Mouse (Mus musculus): ENCODE data around the gene Clmp.
"Not testable (repeated sequence)": the region's sequence is repeated elsewhere in the genome, so short reads cannot be mapped to it uniquely, and the experiment has no call there.

Gene Clmp

DNA sequence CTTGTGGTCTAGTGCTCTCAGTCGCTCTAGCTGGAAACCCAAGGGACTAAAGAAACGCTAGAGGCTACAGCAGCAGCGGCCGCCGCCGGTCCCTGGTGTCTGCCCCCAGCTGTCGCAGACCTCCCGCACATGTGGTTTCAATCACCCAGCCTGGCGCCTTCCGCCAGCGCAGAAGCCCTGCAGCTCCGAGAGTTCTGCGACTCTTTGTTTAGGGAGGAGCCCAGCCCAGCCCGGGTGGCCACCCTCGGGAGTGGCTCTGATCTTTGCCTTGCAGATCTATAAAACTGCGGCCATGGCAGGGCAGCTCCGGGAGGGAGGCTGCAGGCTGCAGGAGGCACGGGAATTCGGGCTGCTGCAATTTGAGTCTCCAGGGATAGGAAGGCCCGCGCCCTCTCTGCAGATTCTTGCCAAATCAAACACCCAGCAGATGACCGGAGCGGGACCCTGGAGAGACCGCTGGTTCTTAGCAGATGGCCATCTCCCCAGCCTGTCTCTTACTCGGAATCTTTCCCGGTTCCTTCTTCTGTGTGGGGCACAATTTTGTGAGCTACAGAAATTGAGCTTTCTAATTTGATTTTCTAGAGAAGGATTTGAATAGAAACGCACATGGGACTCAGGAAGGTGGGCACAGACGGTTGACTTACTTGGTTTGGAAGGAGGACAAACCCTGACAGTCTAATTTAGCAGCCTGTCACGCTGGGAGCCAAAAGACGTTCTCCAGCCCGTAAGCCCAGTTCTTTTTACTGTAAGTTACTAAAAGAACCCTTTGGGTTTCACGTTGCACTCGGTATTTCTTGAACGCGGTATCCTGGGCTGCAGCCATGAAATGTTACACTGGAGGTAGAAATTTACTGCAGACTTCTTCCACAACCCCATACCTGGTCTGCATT is 45.2 kb downstream of the Clmp start:
- peak; percentile 59 to 83 for DNase-seq (ENCODE audit: inconsistent age in 2 of 2, low spot score in 1 of 2)

DNA sequence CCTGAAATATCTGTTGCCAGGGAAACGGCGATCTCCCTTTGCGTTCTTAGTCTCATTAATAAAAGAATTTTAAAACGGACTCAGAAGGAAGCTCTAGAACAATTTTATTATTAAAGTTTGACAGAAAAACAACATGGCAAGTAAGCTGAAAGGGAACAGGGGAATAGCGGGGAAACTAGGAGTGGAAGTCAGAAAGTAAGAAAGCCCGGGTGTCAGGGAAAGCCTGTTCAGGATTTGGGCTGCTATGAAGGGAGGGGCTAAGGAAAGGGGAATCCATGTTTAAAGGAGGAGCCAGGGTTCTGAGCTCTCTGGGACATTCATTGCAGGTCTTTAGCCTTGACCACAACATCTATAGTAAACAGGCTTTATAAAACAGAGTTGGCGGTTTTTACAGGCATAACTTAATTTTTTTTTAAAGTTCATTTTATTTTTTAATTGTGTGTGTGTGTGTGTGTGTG is 45.9 kb downstream of the Clmp start:
- DNase-seq (ENCODE audit: inconsistent age in 2 of 2, low spot score in 1 of 2): no peak

DNA sequence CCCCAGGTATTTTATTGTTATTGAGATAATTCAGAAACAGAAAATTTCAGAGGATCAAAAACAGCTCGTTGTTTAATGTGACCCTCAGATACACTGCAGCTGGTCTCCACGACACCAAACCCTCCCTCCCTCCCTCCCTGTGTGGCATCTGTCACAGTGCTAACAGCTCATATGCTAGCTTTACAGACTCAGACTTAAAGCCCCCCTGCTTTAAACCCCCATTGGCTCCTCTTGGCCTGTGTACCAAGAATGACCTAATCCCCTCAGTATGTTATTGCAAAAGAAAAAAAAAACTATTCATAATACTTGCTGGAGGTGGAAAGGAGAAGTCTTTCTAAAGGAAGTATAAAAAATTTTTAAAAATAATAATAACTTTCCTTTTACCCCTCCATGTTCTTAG is 46.5 kb downstream of the Clmp start:
- DNase-seq (ENCODE audit: inconsistent age in 2 of 2, low spot score in 1 of 2): no peak

DNA sequence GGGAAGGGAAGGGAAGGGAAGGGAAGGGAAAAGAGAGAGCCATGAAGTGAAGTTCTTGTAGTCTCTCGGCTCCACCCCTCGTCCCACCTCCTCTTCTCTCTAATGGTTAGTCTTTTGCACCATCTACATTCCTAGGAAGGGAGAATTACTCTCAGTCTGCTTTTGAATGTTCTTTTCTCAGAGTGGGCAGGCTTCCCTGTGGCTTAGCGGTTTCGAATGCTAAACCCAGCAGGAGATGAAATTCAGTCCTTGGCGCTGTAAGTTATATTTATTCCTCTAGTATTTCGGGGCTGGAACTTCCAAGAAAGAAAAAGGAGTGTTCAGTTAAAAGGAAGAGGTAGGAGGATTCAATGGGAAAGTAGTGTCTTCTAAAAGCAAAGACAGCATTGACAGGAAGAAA is 51.4 kb downstream of the Clmp start:
- no peak for DNase-seq (ENCODE audit: inconsistent age in 2 of 2, low spot score in 1 of 2)

DNA sequence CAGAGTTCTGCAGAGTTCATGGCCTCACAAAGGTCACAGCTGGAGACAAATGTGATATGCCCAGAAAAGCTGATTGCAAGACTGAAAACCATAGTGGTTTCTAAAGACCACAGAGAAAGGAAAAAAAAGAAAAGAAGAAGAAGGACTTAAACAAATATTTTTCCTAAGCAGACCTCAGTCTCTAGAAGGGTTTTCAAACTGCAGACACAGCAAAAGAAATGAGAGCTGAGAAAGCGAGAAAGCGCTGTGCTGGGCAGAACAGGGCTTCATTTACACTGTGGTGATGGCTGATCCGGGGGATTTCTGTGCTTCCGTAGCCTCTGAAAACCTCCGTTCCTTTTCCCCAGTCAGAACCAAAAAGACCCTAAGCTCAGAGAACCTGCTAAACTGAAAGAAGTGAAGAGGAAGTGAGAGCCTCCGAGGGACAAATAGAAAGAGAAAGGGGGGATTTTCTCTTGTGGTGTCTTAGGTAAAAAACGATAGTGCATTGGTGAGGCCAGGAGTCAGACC is 57.8 kb downstream of the Clmp start:
- DNase-seq (ENCODE audit: inconsistent age in 2 of 2, low spot score in 1 of 2): no peak

DNA sequence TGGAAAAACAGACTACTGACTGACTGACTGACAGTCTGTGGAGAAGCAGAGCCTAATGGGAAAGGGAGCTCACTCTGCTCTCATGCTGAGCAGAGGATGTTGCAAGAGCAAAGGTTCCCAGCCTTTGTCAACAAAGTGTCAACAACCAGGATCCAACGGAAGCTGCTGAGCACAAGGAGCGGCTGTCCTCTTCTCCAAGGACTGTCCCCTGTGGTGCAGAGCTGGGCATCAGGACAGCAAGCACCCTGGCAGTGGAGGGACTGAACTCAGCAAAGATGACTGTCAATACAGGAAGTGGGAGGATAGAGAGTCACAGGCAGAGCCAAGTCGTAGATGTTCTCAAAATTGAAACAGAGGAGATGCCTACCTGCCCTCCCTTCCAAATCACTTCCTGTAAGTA is 58.5 kb downstream of the Clmp start:
- no peak for DNase-seq (ENCODE audit: inconsistent age in 2 of 2, low spot score in 1 of 2)

DNA sequence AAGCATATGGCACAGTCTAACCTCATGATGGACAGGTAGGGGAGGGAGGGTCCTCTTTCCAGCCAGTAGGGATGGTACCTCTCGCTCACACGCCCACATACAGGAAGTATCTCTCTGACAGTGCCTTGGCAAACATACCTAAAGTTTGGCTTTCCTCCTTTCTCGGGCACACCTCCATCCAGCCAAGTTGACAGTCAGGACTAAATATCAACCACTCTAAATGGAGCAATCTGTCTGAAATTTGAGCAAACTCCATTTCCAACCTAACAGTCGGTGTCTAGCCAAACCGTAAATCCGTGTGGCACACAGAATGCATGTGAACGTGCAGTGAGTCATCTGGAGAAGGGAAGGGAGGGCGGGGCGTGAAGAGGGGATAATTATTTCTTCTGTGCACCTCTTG is 61.0 kb downstream of the Clmp start:
- DNase-seq (ENCODE audit: inconsistent age in 2 of 2, low spot score in 1 of 2): no peak

DNA sequence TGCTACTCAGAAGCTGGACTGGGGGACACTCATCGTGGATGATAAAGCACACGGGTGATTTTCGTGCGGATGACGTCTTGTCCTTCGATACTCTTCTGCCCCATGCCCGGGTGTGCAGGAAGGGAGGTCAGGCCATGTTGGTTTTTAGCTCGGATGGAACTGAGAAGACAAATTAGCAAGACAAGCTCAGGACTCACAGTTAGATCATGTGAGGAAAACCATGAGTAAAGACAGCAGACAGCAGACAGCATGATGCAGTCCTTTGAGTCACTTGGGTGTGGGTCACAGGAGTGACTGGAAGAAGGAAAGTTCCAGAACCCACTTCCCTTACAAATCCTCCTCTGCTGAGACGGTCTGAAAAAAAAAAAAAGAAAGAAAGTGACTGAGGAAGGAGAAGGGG is 61.5 kb downstream of the Clmp start:
- DNase-seq (ENCODE audit: inconsistent age in 2 of 2, low spot score in 1 of 2): no peak

DNA sequence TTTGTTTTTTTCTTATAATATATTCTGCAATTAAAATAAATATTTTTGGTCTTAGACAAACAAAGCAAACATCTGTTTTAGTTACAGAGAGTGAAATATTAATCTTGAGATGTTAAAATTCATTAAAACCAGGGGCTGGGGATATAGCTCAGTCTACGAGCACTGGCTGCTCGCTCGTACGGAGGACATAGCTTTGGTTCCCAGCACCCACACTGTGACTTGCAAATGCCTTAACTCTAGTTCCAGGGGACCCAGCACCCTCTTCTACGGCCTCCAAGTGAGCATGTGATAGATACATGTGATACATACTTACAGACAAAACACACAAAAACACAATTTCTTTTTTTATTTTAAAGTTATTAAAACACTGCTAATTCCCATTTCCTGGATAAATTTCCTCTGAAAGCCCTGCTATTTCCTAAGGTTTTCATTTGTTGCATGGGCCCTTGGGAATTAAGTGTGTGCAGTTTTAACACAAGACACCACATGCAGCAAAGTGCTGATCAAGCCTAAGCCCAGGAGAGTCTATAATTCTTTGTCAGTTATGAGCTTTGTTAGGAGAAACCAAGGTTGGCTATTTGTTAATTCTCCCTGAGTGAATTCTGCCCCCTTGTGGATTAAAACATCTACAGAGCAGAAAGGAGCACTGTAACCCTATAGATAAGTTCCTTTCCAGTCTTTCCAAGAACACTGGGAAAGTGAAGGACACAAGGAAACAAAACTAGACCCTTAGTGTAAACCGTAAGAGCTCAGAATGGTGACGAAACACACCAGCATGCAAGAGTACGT is 64.3 kb downstream of the Clmp start:
- peak in 1 of 2 experiments; percentile 85 for DNase-seq (ENCODE audit: inconsistent age in 2 of 2, low spot score in 1 of 2)

DNA sequence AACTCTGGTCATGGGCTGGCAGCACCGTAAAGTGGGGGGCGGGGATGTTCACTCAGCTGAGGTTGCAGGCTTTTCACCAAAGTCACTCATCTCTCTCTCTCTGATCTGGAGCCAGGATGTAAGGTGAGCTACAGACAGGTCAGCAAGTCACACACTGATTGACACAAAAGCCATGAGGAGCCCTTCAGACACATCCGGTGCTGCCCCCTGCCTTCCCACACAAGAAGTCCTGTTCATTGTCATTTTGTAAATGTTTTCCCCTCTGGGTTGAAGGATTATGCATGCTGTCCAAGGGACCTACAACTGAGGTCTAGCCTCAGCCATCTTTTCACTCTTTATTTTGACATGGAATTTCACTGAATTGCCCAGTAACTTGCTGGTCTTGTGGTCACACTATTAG is 66.0 kb downstream of the Clmp start:
- DNase-seq (ENCODE audit: inconsistent age in 2 of 2, low spot score in 1 of 2): no peak

DNA sequence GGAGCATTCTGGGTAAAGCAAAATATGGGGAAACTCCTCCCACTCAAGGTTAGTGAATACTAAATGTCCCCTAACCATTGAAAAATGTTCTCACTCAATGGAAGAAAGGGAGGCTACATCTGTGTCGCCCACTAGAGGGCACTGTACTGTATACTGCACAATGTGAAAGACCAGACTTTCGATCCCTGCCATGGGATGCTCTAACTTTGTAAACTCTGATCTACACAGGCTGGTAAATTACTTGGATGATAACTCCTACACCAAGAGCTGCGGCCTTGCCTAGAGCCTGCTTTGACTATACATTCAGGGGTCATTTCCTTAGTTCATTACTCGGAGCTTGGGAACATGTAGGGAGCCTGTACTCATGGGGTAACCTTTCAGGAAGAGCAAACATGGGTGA is 70.6 kb downstream of the Clmp start:
- peak; percentile 52 to 88 for DNase-seq (ENCODE audit: inconsistent age in 2 of 2, low spot score in 1 of 2)

DNA sequence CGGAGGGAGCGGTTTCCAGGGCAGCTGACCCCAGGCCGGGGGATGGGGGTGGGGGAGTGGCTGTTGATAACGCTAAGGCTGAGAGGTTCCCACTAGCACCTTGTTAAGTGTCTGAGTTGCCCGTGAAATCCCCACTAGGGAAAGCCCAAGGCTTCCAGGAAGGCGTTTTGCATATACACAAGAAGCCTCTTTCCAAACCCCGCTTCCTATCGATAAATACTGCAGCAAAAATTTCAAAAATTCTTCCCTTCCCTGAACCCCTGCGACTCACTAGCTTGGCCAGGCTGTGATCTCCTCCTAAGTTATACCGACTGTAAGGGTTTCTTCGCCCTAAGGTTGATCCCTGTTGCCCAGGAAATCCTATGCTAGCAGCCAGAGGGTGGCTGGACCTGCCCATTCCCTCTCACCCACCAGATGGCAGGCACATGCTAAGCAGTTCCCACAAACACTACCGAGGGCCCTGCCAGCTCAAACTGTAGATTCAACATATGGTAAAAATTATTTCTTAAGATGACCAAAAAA is 71.4 kb downstream of the Clmp start:
- peak; percentile 67 to 83 for DNase-seq (ENCODE audit: inconsistent age in 2 of 2, low spot score in 1 of 2)

DNA sequence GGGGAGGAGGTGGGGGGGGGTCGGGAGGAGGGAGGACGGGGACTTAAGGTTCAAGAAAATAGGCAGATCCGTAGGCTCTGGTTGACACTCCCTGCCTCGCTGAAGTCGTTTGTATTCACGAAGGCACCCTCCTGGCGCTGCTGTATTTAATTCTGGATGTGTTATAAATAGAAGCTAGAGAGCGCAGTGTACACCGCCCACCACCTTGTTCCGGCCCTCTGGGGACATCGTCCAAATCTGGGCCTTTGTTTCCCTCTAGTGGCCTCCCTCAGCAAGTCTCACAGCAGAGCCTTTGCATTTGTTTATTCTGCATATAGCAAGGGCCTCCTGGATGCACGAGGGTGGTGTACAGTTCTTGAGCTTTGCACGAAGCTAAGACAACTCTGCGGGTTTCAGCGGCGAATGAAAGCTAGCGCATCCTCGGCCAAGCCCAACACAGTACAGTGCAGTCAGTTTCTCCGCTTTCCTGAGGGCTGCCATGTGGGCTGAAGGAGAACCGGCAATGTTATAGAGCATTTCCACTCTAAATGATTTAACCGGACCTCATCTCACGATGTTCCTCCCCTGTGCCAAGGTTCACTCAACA is 72.0 kb downstream of the Clmp start:
- DNase-seq (ENCODE audit: inconsistent age in 2 of 2, low spot score in 1 of 2): peak; percentile 74 to 86

DNA sequence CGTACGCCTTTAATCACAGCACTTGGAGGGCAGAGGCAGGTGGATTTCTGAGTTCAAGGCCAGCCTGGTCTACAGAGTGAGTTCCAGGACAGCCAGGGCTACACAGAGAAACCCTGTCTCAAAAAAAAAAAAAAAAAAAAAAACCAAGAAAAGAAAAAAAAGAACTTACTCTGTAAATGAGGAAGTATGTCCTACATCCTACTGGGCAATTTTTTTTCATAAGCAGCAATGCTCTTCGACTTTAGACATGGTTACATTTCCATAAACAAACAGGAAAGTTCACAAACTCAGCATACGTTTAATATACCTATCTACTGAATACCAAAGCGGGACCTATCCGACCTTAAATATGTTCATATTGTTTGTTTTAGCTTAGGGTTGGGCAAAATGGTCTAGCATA is 76.6 kb downstream of the Clmp start:
- no peak for DNase-seq (ENCODE audit: inconsistent age in 2 of 2, low spot score in 1 of 2)

DNA sequence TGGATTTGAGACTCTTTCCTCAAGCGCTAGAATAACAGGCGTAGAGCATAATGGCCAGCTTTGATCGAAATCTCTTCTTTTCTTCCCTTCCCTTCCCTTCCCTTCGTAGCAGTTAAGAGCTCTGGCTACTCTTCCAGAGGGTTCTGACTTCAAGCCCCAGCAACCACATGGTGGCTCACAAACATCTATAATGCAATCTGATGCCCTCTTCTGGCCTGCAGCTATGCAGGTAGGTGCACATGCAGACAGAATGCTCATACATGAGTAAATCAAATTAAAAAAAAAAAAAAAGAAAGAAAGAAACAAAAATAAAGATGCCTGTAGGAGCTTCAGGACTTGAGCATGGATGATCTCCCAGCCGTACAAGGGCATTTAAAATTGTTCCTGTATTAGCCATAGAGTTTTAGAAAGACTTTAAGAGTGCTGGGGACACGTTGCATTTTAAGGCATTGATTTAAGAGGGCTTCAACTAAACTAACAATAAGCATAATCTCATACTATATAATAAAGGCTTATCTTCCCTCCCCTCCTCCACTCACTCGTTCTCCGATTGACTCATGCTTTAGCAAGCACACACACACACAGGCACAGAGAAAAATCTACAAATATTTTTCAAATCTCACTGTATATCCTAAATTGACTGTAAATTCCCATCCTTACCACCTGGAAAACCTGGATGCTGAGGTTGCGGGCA is 79.3 kb downstream of the Clmp start:
- DNase-seq (ENCODE audit: inconsistent age in 2 of 2, low spot score in 1 of 2): no peak

DNA sequence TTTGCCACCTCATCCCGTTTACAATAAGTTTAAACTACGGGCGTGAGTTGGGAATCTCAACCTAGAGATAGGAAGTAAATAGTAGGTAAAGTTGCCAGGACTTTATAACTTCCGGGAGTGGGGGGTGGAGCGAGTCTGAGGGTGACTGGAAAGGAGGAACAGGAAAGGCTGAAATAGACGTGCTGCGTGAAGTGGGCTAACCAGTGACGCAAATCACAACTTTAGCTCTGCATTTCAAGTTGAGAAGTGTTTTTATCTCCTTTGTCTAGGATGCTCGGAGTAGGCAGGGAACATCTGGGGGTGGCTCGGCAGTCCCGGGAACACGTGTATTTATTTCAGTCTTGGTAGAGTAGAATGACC is 79.8 kb downstream of the Clmp start:
- no peak for DNase-seq (ENCODE audit: inconsistent age in 2 of 2, low spot score in 1 of 2)

DNA sequence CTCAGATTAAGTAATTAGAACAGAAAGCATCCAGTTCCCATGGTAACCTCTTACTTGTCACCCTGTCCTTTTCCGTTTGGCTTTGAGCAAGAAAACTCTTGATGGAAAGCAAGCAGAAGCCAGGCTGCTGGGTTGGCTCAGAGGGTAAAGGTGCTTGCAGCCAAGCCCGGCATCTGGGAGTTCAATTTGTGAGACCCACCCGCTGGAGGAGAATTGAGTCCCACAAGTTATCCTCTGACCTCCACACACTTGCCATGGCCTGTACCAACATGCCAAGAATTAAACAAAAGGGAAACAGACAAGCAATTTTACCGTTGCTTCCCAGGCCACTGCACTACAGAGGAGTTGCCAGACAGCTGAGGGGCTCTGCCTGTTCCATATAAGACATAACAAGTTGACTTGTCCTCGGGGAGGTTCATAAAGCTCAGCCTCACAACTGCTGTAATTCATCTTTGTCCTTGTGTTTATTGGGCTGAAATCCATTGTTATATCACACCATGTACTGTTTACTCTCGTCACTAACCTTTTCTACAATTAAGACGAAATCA is 80.4 kb downstream of the Clmp start:
- DNase-seq (ENCODE audit: inconsistent age in 2 of 2, low spot score in 1 of 2): no peak

DNA sequence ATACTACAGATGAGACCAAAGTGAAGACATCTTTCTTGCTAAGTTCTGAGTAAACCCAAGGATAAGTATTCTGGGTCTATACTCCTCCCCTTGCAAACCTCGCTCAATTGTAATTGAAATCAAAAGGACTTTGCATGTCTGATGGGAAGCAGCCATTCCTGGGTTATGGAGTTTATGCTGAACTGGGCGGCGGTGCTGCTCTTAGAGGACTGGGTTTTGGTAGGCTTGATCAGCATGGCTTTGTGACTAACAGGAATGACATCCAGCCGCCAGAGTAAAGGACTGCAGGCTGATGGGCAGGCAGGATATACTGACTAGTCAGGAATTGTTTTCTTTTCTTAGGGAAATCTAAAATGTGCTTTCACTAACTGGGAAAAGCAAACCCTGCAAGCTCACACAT is 82.2 kb downstream of the Clmp start:
- DNase-seq (ENCODE audit: inconsistent age in 2 of 2, low spot score in 1 of 2): no peak

DNA sequence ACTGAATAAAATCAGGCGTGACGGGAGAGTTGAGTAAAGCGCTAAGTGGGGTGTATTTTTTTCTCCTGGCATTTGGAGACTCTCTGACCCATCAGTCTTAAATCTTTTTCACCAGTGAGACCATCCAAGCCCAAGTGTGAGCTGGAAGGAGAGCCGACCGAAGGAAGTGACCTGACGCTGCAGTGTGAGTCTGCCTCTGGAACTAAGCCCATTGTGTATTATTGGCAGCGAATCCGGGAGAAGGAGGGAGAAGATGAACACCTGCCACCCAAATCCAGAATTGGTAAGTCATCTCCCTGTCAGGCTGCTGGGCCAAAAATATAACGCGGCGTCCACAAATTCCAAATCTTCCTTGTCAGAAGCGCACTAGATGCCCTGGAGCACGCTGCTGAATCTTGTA is 86.5 kb downstream of the Clmp start:
- no peak for DNase-seq (ENCODE audit: inconsistent age in 2 of 2, low spot score in 1 of 2)

DNA sequence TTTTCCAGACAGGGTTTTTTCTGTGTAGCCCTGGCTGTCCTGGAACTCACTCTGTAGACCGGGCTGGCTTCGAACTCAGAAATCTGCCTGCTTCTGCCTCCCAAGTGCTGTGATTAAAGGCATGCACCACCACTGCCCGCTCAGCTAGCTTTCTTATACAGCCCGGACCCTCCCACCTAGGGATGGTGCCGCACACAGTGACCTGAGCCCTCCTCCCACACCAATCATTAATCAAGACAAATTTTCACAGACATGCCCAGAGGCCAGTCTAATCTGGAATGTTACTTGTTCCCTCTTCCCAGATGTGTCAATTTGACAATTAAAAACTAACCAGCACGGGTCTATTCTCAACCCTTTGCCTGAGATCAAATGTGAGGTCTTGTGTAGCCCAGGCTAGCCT is 87.4 kb downstream of the Clmp start:
- DNase-seq (ENCODE audit: inconsistent age in 2 of 2, low spot score in 1 of 2): not testable (repeated sequence)

DNA sequence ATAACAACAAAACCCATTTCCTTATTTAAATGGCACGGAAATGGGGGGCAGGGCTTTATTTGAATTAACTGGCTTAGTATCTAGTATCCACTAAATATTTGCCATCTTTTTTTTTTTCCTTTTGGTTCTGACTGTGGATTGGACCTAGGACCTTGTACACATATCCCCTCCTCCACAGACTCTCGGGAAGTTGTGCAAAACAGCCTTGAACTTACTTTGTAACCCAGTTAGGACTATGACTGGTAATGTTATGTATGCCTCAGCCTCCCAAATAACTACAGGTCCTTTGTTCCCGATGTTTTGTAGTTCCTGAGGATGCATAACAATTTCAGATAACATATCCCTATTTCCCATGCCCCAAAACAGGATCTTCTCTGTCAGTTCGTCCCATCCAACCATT is 88.1 kb downstream of the Clmp start:
- peak in 1 of 2 experiments; percentile 58 for DNase-seq (ENCODE audit: inconsistent age in 2 of 2, low spot score in 1 of 2)

All from adrenal gland, adult (tissue).